Mouse (Mus musculus) thymus, postnatal 4 days (tissue): ENCODE results near the gene Stambp.

Experiments
- DNase-seq: peaks from one replicate; pipeline ENCODE4 v3.0.0; 2021

Gene Stambp

GRCm38 (mm10) chr6:83500462-83500861 lies 72.1 kb downstream of the Stambp start:
- DNase-seq, result peak; percentile 50

GRCm38 (mm10) chr6:83499078-83499477 lies 73.5 kb downstream of the Stambp start:
- DNase-seq, result no peak

- no peak for DNase-seq
These were observed 75.5 kb downstream of the Stambp start for GRCm38 (mm10) chr6:83496753-83497710.

- no peak for DNase-seq
These were observed 76.3 kb downstream of the Stambp start for GRCm38 (mm10) chr6:83496009-83496752.
